Mouse (Mus musculus): ENCODE results near the gene Rock2.

DNA sequence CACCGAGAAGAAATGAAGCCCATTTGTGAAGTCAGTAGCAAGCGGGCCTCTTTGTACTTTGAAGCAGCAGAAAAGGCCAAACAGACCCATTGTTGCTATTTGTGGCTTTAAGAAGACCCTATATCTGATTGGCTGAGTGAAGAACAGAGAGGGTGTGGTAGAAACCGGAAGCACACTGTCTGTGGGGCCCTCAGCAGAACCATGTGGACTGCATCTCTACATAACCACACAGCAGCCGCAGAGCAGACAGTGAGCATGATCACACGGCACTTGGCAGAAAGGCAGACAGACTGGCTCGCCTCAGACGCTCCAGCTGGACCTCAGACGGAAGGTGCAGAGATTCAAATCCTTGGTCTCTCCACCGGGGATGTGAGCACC, 138.8 kb downstream of the Rock2 start:
- TF ChIP-seq HCFC1 (IDR thresholded peaks at IDR 0.05; ENCODE audit: borderline replicate concordance, insufficient read depth, low read length) = no peak
- TF ChIP-seq ZNF384 (IDR thresholded peaks at IDR 0.05; ENCODE audit: low read depth, low read length) = no peak
- TF ChIP-seq MAFK (IDR thresholded peaks at IDR 0.05; ENCODE audit: insufficient read depth, low read depth, low read length) = no peak
- TF ChIP-seq ZC3H11A (IDR thresholded peaks at IDR 0.05; ENCODE audit: borderline replicate concordance, low read depth, low read length) = no peak

Measured in ES-E14 (cell line).